Mouse (Mus musculus) limb, embryonic 14.5 days (tissue): Measurements from ENCODE around the gene Arhgef28. TPM values are rescaled to one million over a fixed set of nuclear protein-coding genes. Genes with fewer than 3 reads are reported as not detected.

ENCODE experiments used
- ATAC-seq: fragments of 200-750 bp; cut with Nextera tagmentation; 2 replicates; pipeline ENCODE4 v1.8.0; 2017; ENCODE audit warnings: low read depth, moderate number of reproducible peaks, moderate TSS enrichment; ENCODE audit not compliant: low FRiP score
- DNase-seq: peaks from one replicate; pipeline ENCODE4 v3.0.0-alpha.2; 2015; ENCODE audit warnings: low spot score
- H3K27ac ChIP-seq: fragments of 300-500 bp; sonication (generic); replicated peaks from 2 replicates; pipeline ENCODE4 v1.5.1; 2014; ENCODE audit warnings: low read depth, mild to moderate bottlenecking, low read length, moderate library complexity, mixed read lengths
- H3K27me3 ChIP-seq: fragments of 300-500 bp; sonication (generic); 2 replicates; pipeline ENCODE4 v1.6.1; 2014; ENCODE audit warnings: low read length, mixed read lengths; ENCODE audit not compliant: control insufficient read depth, insufficient read depth
- H3K36me3 ChIP-seq: fragments of 300-500 bp; sonication (generic); 2 replicates; pipeline ENCODE4 v1.6.1; 2014; ENCODE audit warnings: mild to moderate bottlenecking, low read length, moderate library complexity, mixed read lengths; ENCODE audit not compliant: control insufficient read depth, insufficient read depth
- H3K4me1 ChIP-seq: fragments of 300-500 bp; sonication (generic); 2 replicates; pipeline ENCODE4 v1.6.1; 2014; ENCODE audit warnings: antibody characterized with exemption, low read length, mixed read lengths; ENCODE audit not compliant: control insufficient read depth, insufficient read depth
- H3K4me2 ChIP-seq: fragments of 300-500 bp; sonication (generic); replicated peaks from 2 replicates; pipeline ENCODE4 v1.6.1; 2014; ENCODE audit warnings: low read depth, mild to moderate bottlenecking, low read length, moderate library complexity; ENCODE audit not compliant: severe bottlenecking
- H3K4me3 ChIP-seq: fragments of 300-500 bp; sonication (generic); replicated peaks from 2 replicates; pipeline ENCODE4 v1.5.1; 2014; ENCODE audit warnings: low read length
- H3K9ac ChIP-seq: fragments of 300-500 bp; sonication (generic); 2 replicates; pipeline ENCODE4 v1.6.1; 2014; ENCODE audit warnings: mild to moderate bottlenecking, low read depth, low read length, moderate library complexity; ENCODE audit not compliant: severe bottlenecking
- H3K9me3 ChIP-seq: fragments of 300-500 bp; sonication (generic); 2 replicates; pipeline ENCODE4 v1.6.1; 2016; ENCODE audit warnings: low read length; ENCODE audit not compliant: control insufficient read depth
- POLR2A ChIP-seq: fragments of 200-500 bp; IDR thresholded peaks from 2 replicates; pipeline ENCODE4 v1.8.0; 2012; ENCODE audit warnings: inconsistent platforms, mild to moderate bottlenecking, moderate library complexity, borderline replicate concordance; ENCODE audit not compliant: insufficient read depth, insufficient read length; ENCODE audit errors: extremely low read depth
- WGBS: fragments of 180-500 bp; shearing (Covaris S2); extraction: QIAGEN DNeasy Blood & Tissue Kit; methylation state at CpG from one replicate; pipeline ENCODE4 v1.1.7; 2014; 5-methylcytosine and 5-hydroxymethylcytosine counted together
- polyA plus RNA-seq, 2 experiments: library from polyadenylated mRNA; depleted of rRNA in 1 of 2; stranded (reverse) in 1 of 2; unstranded in 1 of 2; fragments of >200 nt; fragmentation: Nextera tagmentation in 1 of 2; extraction: Ambion mirVana in 1 of 2; gene quantifications; 2 replicates each; pipeline versions ENCODE4 v1.2.1 to v1.2.3; 2012 to 2014

Arhgef28 gene
- polyA plus RNA-seq, 2 experiments: 8.1 to 12.9 TPM

- ATAC-seq: no peak
- no peaks in the 10 kb centered on the region for H3K36me3 ChIP-seq
These were observed 197.2 kb downstream of the Arhgef28 start for GRCm38 (mm10) chr13:98009070-98009469.

GRCm38 (mm10) chr13:98008588-98008987 is 197.7 kb downstream of the Arhgef28 start:
- H3K36me3 ChIP-seq: no peaks in the 10 kb centered on the region
- DNase-seq (no peak), ATAC-seq (no peak)
- H3K4me3 ChIP-seq: no peak overlapping the region
- H3K27me3 ChIP-seq: no peaks in the 10 kb centered on the region
- WGBS: 94% methylated on average over 10 of the region's 10 CpGs
- no peaks in the 10 kb centered on the region for H3K9me3 ChIP-seq
- H3K27ac ChIP-seq: no peak overlapping the region
- TF ChIP-seq POLR2A: no peak
- no peak overlapping the region for H3K4me2 ChIP-seq
- H3K4me1 ChIP-seq: 0 out of 2 replicates have a peak, but pooled peaks cover 2% of the 10 kb centered on the region
- no peak overlapping the region for H3K9ac ChIP-seq

More at GRCm38 (mm10) chr13:98009070-98009469, 197.2 kb downstream of the Arhgef28 start:
- Histone ChIP-seq H3K4me1 (0 out of 2 replicates have a peak, but pooled peaks cover 2% of the 10 kb centered on the region), H3K27ac (no peak overlapping the region), H3K27me3 (no peaks in the 10 kb centered on the region), H3K9ac (no peak overlapping the region), H3K4me3 (no peak overlapping the region), H3K9me3 (no peaks in the 10 kb centered on the region), H3K4me2 (no peak overlapping the region)
- DNase-seq: no peak
- no peak for TF ChIP-seq POLR2A
- 68% methylated on average over 4 of the region's 4 CpGs for WGBS

GRCm38 (mm10) chr13:98005611-98006218 is 200.5 kb downstream of the Arhgef28 start:
- WGBS: 74% methylated on average over 5 of the region's 5 CpGs
- TF ChIP-seq POLR2A: no peak
- H3K4me1 ChIP-seq: peaks cover 9% of the 10 kb centered on the region; the same call in 1 of the 2 replicates
- ATAC-seq (no peak; the same call in 1 of the 2 replicates), DNase-seq (no peak)
- no peak overlapping the region for H3K4me3 ChIP-seq
- no peak overlapping the region for H3K9ac ChIP-seq
- no peak overlapping the region for H3K4me2 ChIP-seq
- no peaks in the 10 kb centered on the region for H3K36me3 ChIP-seq
- no peak overlapping the region for H3K27ac ChIP-seq
- H3K27me3 ChIP-seq: no peaks in the 10 kb centered on the region
- no peaks in the 10 kb centered on the region for H3K9me3 ChIP-seq

GRCm38 (mm10) chr13:98004647-98005414 is 201.4 kb downstream of the Arhgef28 start:
- Histone ChIP-seq H3K4me3 (no peak overlapping the region), H3K27me3 (no peaks in the 10 kb centered on the region), H3K27ac (no peak overlapping the region), H3K9ac (no peak overlapping the region), H3K4me2 (no peak overlapping the region), H3K4me1 (peaks cover 9% of the 10 kb centered on the region; the same call in 1 of the 2 replicates), H3K36me3 (no peaks in the 10 kb centered on the region), H3K9me3 (no peaks in the 10 kb centered on the region)
- DNase-seq (no peak), ATAC-seq (no peak)
- TF ChIP-seq POLR2A: no peak
- 85% methylated on average over 2 of the region's 2 CpGs for WGBS

GRCm38 (mm10) chr13:98003690-98004089 is 202.5 kb downstream of the Arhgef28 start:
- Histone ChIP-seq H3K4me2 (no peak overlapping the region), H3K27me3 (no peaks in the 10 kb centered on the region), H3K4me3 (no peak overlapping the region), H3K4me1 (peaks cover 9% of the 10 kb centered on the region; the same call in 1 of the 2 replicates), H3K27ac (no peak overlapping the region), H3K9ac (no peak overlapping the region), H3K9me3 (no peaks in the 10 kb centered on the region), H3K36me3 (no peaks in the 10 kb centered on the region)
- WGBS: 33% methylated on average over 7 of the region's 7 CpGs
- no peak for ATAC-seq
- DNase-seq: no peak
- no peak for TF ChIP-seq POLR2A
